Mouse (Mus musculus) heart, postnatal 4 days (tissue): ENCODE data around the gene Cd244a. TPM values are rescaled to one million over a fixed set of nuclear protein-coding genes. Genes with fewer than 3 reads are reported as not detected.

Experiments used
- DNase-seq: peaks from one replicate; pipeline ENCODE4 v3.0.0; 2021
- total RNA-seq, 2 experiments: library from RNA; stranded (reverse); gene quantifications; 2 replicates each; pipeline ENCODE4 v1.2.3; 2021

The Cd244a gene
- total RNA-seq, 2 experiments from 2014 or later: 0.07 to 0.16 TPM

- no peak for DNase-seq
Observed at GRCm38 (mm10) chr1:171584584-171584983, 25.6 kb downstream of the Cd244a start.

DNA sequence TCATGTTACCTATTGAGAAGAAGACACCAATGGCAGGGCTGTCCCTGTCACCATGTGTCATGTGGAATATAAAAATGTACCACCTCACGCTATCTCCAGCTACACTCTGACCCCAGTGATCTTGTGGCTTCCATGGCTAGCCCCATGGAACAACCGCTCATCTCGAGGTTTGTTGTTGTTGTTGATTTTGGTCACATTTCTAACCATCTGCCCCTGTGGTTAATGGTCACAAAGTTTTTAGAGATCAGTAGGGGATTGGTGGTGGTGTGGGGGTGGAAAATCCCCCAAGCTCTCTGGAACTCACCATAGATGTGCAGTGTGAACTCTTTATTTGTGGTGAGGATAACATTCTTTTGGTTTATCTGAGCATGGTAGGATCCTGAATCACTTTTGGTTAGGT is 45.7 kb downstream of the Cd244a start:
- no peak for DNase-seq

DNA sequence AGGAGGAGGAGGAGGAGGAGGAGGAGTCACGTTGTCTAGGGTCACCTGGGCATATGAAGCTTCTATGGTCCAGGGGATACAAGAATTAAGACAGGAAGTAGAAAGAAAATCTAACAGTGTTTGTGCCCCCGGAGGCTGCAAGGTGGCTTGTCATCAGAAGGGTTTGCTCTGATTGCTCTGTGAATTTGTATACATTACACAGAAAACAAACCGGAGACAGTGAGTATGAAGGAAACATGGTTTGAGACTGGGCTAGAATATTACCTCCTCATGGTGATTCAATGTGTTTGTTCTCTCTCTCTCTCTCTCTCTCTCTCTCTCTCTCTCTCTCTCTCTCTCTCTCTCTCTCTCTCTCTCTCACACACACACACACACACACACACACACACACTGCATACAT is 47.7 kb downstream of the Cd244a start:
- no peak for DNase-seq

GRCm38 (mm10) chr1:171607176-171607575 is 48.2 kb downstream of the Cd244a start, which contains the start of gene Ly9:
Ly9 (minus strand) TSS chr1:171607410.
- no peak for DNase-seq

- DNase-seq: no peak
Observed at GRCm38 (mm10) chr1:171610026-171610425, 51.0 kb downstream of the Cd244a start.

GRCm38 (mm10) chr1:171610781-171611180 is 51.8 kb downstream of the Cd244a start:
- DNase-seq: no peak

GRCm38 (mm10) chr1:171613962-171614361 is 55.0 kb downstream of the Cd244a start:
- no peak for DNase-seq

DNA sequence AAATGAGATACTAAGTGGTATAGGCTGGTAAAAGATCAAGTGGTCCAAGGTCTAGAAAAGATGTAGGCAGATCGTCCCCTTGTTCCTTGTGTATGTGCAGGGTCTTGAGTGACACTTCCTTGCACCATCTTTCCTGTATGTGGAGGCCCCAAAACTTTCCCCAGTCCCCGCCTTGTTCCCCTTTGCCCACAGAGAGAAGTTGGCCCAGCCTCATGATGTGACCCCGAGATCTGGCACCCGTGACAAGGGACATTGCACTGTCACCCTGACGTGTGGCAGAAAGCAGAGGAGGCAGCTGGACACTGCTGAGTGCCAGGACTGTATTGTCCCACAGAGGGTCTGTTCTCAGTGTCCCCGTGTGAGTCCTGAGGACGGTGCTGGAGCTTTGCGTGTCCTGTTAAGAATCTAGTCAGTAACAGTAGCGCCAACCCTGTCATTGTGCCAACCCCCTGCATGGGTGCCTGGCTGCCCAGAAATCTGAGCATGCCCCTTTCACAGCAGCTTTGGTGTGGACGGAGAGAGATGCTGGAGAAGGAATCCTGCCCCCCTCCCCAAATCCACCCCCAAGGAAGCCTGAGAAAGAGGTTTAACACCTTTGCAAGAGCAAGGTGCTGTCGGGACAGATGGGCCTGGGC is 58.0 kb downstream of the Cd244a start:
- no peak for DNase-seq

DNA sequence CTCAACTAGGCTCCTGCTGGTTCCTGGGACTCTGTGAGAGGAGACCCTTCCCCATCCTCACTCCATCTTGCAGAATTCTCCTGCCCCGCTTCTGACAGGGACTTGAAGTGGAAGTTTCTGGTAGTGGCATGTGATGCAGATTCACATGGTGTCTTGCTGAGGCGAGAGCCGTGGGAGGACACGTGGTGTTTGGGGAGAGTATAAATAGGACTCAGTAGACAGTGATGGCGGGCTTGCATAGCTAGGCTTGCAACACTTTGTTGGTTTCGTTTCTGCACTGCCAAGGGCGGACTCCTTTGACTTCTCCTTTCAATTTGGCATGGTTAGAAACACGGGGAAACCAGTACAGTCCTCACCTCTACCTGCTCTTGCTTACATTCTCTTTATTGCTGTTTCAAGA is 60.0 kb downstream of the Cd244a start:
- no peak for DNase-seq

GRCm38 (mm10) chr1:171619645-171620044 is 60.7 kb downstream of the Cd244a start:
- DNase-seq: no peak

- DNase-seq: no peak
Observed at GRCm38 (mm10) chr1:171620091-171620490, 61.1 kb downstream of the Cd244a start.

DNA sequence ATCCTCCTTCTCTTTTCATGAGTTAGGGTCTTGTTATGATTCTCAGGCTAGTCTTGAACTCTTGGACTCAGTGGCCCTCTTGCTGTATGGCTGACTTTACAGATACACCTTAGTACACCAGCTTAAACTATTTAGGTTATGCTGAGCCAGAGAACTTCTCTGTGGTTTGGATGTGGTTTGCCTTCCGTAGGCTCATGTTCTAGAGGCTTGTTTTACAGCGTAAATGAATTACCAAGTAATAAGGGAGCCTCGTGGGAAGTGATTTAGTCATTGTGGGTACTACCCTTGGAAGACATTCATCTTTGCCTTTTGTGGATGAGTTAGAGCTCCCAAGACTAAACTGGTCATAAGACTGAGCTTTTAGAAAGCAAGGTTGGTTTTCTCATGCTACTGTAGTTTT is 68.8 kb downstream of the Cd244a start:
- DNase-seq: no peak

DNA sequence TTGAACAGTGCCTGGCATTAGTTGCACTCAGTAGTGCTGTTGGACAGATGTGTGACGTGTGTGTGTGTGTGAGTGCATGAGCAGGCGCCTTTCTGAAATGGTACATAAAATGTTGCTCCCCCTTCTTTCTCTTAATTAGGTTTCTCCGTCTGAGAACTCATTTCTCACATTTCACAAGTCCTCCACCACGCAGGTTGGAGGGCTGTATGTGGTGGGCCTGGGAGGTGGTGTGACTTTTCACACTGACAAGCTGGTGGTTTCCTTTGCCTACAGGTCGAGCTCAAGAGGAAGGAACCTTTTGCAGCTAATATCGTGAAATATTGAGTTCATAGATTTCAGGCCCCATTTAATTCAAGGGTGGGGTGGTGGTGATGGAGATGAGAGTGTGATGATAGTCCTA is 70.2 kb downstream of the Cd244a start:
- no peak for DNase-seq

DNA sequence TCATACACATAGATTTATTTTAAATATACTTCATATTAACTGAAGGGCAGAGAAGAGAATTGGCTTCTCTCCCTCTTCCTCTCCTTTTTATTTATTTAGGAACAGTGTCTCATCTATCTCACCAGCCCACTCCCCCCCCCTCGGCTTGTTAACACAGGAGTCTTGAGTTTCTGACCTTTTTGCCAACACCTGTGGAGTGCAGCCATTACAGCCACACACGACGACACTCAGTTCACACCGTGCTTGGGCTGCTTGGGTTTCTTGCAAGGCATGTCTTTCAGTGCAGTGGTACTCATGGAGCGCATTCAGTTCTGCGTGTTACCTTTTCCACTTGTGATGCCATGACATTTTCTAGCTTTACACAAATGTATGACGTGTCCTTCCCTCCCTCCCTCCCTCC is 71.0 kb downstream of the Cd244a start:
- no peak for DNase-seq

GRCm38 (mm10) chr1:171630912-171631311 is 71.9 kb downstream of the Cd244a start:
- peak; percentile 29 for DNase-seq

GRCm38 (mm10) chr1:171631447-171631846 is 72.5 kb downstream of the Cd244a start:
- peak; percentile 25 for DNase-seq

GRCm38 (mm10) chr1:171635696-171636095 is 76.7 kb downstream of the Cd244a start:
- no peak for DNase-seq

GRCm38 (mm10) chr1:171637101-171637500 is 78.1 kb downstream of the Cd244a start:
- DNase-seq: no peak

- DNase-seq: no peak
Observed at GRCm38 (mm10) chr1:171638686-171639085, 79.7 kb downstream of the Cd244a start.

GRCm38 (mm10) chr1:171640796-171641195 is 81.8 kb downstream of the Cd244a start:
- DNase-seq: no peak

- DNase-seq: no peak
Observed at GRCm38 (mm10) chr1:171643612-171644011, 84.6 kb downstream of the Cd244a start.

DNA sequence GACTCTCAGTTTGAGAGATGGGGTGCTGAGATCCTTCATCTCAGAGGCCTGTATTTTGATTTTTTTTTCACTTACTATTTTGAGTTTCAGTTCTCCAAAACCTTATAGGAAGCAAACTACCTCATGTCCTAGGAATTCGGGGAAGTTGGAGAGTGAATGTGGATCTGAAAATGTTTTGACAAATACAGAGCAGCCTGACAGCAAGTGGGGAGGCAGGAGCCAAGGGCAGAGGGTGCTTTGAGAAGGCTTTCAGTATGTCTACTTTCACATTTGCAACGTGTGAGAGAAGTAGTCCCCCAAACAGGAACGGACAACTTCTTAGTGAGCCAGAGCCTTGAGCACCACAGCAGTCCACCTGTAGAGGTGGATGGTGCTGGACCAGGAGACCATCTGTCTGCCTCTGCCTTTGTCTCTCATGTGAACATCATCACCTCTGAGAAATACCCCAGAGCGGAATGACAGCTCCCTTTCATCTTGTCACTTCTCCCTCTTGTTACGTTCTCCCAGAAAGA is 87.5 kb downstream of the Cd244a start:
- no peak for DNase-seq

GRCm38 (mm10) chr1:171647716-171648115 is 88.7 kb downstream of the Cd244a start:
- DNase-seq: no peak

DNA sequence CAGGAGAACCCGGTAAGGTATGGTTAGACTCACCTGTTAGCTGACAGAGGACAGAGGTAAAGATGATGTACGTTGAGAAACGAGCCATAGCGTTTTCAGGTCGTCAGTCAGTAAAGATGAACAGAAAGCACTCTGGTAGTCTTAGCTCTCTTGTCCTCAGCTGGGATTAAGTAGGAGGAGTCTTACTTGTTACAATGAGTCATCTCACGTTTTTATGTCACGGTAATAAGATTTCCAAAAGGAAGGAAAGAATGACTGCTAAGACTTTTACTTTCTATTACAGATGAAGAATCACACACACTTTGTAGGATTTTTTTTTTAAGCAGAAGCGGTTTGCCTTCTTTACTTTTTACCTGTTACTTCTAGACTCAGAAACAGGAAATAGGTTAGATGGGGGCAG is 89.8 kb downstream of the Cd244a start:
- no peak for DNase-seq

- DNase-seq: no peak
Observed at GRCm38 (mm10) chr1:171652734-171653133, 93.7 kb downstream of the Cd244a start, which contains the start of gene Slamf7. Slamf7 (minus strand) TSS chr1:171653035.
